Mouse (Mus musculus): Measurements from ENCODE around the gene Tprkb. TPM values are rescaled to one million over a fixed set of nuclear protein-coding genes. Genes with fewer than 3 reads are reported as not detected.
"Not testable (repeated sequence)": the region's sequence is repeated elsewhere in the genome, so short reads cannot be mapped to it uniquely, and the experiment has no call there.

The Tprkb gene
- polyA plus RNA-seq, 1 experiment from 2014 or later, result 37.1 TPM

GRCm38 (mm10) chr6:85906911-85907351 is 4.7 kb upstream of the Tprkb start:
- DNase-seq (ENCODE audit: low spot score); H3K4me1 ChIP-seq (replicated peaks; ENCODE audit: control insufficient read depth, insufficient read depth, low read length); ATAC-seq (replicated peaks; ENCODE audit: low FRiP score); H3K27me3 ChIP-seq (replicated peaks; ENCODE audit: control insufficient read depth, insufficient read depth, low read length); H3K9ac ChIP-seq (ENCODE audit: low read depth, low read length); H3K4me3 ChIP-seq (ENCODE audit: low read depth, low read length); H3K27ac ChIP-seq (ENCODE audit: low read depth, low read length); H3K36me3 ChIP-seq (ENCODE audit: control insufficient read depth, insufficient read depth, low read length); H3K9me3 ChIP-seq (ENCODE audit: control insufficient read depth, low read length); H3K4me2 ChIP-seq: not testable (repeated sequence)
- WGBS, result 69% methylated on average over 2 of the region's 2 CpGs

DNA sequence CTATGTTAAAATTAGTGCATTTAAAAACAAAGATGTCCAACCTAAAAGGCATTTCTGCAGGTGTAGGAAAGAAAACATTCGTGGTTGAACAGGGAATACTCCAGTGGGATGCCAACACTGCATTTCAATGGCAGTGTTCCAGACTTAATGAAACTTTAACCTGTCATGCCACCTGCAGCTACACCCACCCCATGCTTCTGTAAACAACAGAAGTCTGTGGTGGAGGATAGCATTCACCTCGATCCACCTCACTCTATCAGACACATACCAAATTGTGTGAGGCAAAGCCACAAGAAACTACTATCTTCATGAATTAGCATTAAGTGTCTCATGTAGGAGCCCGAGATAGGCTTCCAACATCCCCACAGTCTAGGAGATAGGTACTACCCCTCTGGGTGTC is 3.3 kb upstream of the Tprkb start:
- no peaks in the 10 kb centered on the region for H3K27me3 ChIP-seq (replicated peaks; ENCODE audit: control insufficient read depth, insufficient read depth, low read length)
- ATAC-seq (replicated peaks; ENCODE audit: low FRiP score), result no peak
- no peak overlapping the region for H3K9ac ChIP-seq (ENCODE audit: low read depth, low read length)
- H3K4me3 ChIP-seq (ENCODE audit: low read depth, low read length), result no peak overlapping the region
- H3K4me2 ChIP-seq, result no peak overlapping the region
- 54% methylated on average over 3 of the region's 3 CpGs for WGBS
- H3K36me3 ChIP-seq (ENCODE audit: control insufficient read depth, insufficient read depth, low read length), result no peaks in the 10 kb centered on the region
- no peak overlapping the region for H3K27ac ChIP-seq (ENCODE audit: low read depth, low read length)
- no peaks in the 10 kb centered on the region for H3K4me1 ChIP-seq (replicated peaks; ENCODE audit: control insufficient read depth, insufficient read depth, low read length)
- DNase-seq (ENCODE audit: low spot score), result no peak
- H3K9me3 ChIP-seq (ENCODE audit: control insufficient read depth, low read length), result no peaks in the 10 kb centered on the region

DNA sequence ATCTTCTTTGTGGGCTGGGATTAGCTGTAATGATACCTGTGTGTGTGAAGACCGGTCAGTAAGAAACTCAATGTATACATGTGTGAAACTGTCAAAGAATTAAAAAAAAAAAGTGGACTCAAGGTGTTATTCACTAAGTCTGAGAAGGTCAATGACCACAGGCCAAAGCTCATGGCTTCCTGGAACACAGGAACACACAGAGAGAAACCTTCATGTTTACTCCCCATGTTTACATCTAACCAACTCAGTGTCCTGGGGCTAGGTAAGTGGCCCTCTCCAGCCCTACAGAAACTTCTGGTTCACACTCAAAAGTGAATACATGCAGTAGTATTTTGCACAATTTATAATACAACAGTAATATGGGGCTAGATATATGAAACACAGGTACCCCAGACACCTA is 2.0 kb upstream of the Tprkb start:
- ATAC-seq (replicated peaks; ENCODE audit: low FRiP score) (no peak), DNase-seq (ENCODE audit: low spot score) (no peak)
- no peaks in the 10 kb centered on the region for H3K9me3 ChIP-seq (ENCODE audit: control insufficient read depth, low read length)
- 0 out of 2 replicates have a peak, but pooled peaks cover under 1% of the 10 kb centered on the region for H3K4me1 ChIP-seq (replicated peaks; ENCODE audit: control insufficient read depth, insufficient read depth, low read length)
- H3K4me3 ChIP-seq (ENCODE audit: low read depth, low read length), result no peak overlapping the region
- H3K27me3 ChIP-seq (replicated peaks; ENCODE audit: control insufficient read depth, insufficient read depth, low read length), result no peaks in the 10 kb centered on the region
- no peak overlapping the region for H3K4me2 ChIP-seq
- no peaks in the 10 kb centered on the region for H3K36me3 ChIP-seq (ENCODE audit: control insufficient read depth, insufficient read depth, low read length)
- 88% methylated on average over 1 of the region's 1 CpGs for WGBS
- no peak overlapping the region for H3K9ac ChIP-seq (ENCODE audit: low read depth, low read length)
- H3K27ac ChIP-seq (ENCODE audit: low read depth, low read length), result no peak overlapping the region

DNA sequence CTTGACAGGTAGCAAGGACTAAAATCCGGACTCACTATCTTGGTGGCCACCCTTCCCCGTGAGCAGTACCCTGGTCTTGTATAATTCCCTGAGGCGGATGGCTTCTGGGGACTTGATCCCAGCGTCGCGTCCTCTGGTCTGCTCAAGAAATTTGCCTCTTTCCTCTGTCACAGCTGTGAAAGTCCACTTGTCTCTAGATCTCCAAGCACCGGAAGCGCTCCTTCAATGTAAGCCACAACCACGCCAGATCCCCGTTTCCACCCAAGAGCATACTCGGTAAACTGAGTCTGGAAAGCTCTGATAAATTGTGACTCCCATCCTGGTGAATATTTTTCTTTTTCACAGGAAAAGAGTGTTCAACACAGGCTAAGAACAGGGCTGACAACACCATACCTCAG is 3.5 kb downstream of the Tprkb start:
- H3K4me3 ChIP-seq (ENCODE audit: low read depth, low read length), result peak overlapping the region; percentile 59
- WGBS, result 4% methylated on average over 11 of the region's 11 CpGs
- peak overlapping the region; percentile 66 for H3K4me2 ChIP-seq
- ATAC-seq (replicated peaks; ENCODE audit: low FRiP score) (no peak), DNase-seq (ENCODE audit: low spot score) (no peak)
- no peaks in the 10 kb centered on the region for H3K27me3 ChIP-seq (replicated peaks; ENCODE audit: control insufficient read depth, insufficient read depth, low read length)
- peak overlapping the region; percentile 79; the same call in 1 of the 2 replicates for H3K27ac ChIP-seq (ENCODE audit: low read depth, low read length)
- peaks cover 7% of the 10 kb centered on the region; the same call in 1 of the 2 replicates for H3K4me1 ChIP-seq (replicated peaks; ENCODE audit: control insufficient read depth, insufficient read depth, low read length)
- H3K9me3 ChIP-seq (ENCODE audit: control insufficient read depth, low read length), result no peaks in the 10 kb centered on the region
- no peaks in the 10 kb centered on the region for H3K36me3 ChIP-seq (ENCODE audit: control insufficient read depth, insufficient read depth, low read length)
- H3K9ac ChIP-seq (ENCODE audit: low read depth, low read length), result peak overlapping the region; percentile 83

- H3K36me3 ChIP-seq (ENCODE audit: control insufficient read depth, insufficient read depth, low read length); H3K27me3 ChIP-seq (replicated peaks; ENCODE audit: control insufficient read depth, insufficient read depth, low read length); H3K9me3 ChIP-seq (ENCODE audit: control insufficient read depth, low read length); H3K4me1 ChIP-seq (replicated peaks; ENCODE audit: control insufficient read depth, insufficient read depth, low read length): not testable (repeated sequence)
- DNase-seq (ENCODE audit: low spot score) (peak; percentile 87), ATAC-seq (replicated peaks; ENCODE audit: low FRiP score) (peak; percentile 97)
- H3K4me2 ChIP-seq, result peak within 1 kb of the TSS; percentile 66
- under 1% methylated on average over 52 of the region's 61 CpGs for WGBS
- H3K27ac ChIP-seq (ENCODE audit: low read depth, low read length), result peak within 1 kb of the TSS; percentile 79; the same call in 1 of the 2 replicates
- peak within 1 kb of the TSS; percentile 59 for H3K4me3 ChIP-seq (ENCODE audit: low read depth, low read length)
- peak within 1 kb of the TSS; percentile 83 for H3K9ac ChIP-seq (ENCODE audit: low read depth, low read length)
Measured at GRCm38 (mm10) chr6:85915539-85916513, 4.2 kb downstream of the Tprkb start, which contains the start of gene Nat8f1. Gene Nat8f1 (minus strand): TSS chr6:85915687.

DNA sequence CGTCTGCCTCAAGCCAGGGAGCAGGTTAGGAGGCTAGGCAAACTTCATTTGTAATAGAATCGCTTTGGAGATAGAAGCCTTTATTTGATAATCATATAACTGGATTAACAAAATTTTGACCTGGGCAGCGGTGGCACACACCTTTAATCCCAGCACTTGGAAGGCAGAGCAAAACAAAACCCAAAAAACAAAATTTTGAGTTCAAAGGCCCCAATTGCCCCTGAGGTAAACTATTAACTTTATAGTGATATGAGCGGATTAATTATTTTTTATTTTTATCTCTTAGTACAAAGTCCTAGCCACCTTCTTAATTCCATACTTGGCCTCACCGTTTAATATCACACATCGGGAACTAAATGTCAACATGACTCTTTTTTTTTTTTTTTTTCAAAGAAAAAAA is 4.9 kb downstream of the Tprkb start:
- Histone ChIP-seq H3K36me3 (ENCODE audit: control insufficient read depth, insufficient read depth, low read length) (no peaks in the 10 kb centered on the region), H3K9ac (ENCODE audit: low read depth, low read length) (peak overlapping the region; percentile 83), H3K4me2 (peak overlapping the region; percentile 66), H3K4me3 (ENCODE audit: low read depth, low read length) (peak overlapping the region; percentile 59), H3K27ac (ENCODE audit: low read depth, low read length) (0 out of 2 replicates have a peak overlapping the region, but pooled peaks have one; percentile 79), H3K27me3 (replicated peaks; ENCODE audit: control insufficient read depth, insufficient read depth, low read length) (no peaks in the 10 kb centered on the region), H3K9me3 (ENCODE audit: control insufficient read depth, low read length) (no peaks in the 10 kb centered on the region), H3K4me1 (replicated peaks; ENCODE audit: control insufficient read depth, insufficient read depth, low read length) (peaks cover 7% of the 10 kb centered on the region; the same call in 1 of the 2 replicates)
- DNase-seq (ENCODE audit: low spot score) (no peak), ATAC-seq (replicated peaks; ENCODE audit: low FRiP score) (no peak; the same call in 1 of the 2 replicates)
- 74% methylated on average over 6 of the region's 6 CpGs for WGBS

- H3K4me2 ChIP-seq; DNase-seq (ENCODE audit: low spot score); H3K36me3 ChIP-seq (ENCODE audit: control insufficient read depth, insufficient read depth, low read length); H3K4me1 ChIP-seq (replicated peaks; ENCODE audit: control insufficient read depth, insufficient read depth, low read length); H3K9me3 ChIP-seq (ENCODE audit: control insufficient read depth, low read length); H3K27ac ChIP-seq (ENCODE audit: low read depth, low read length); H3K4me3 ChIP-seq (ENCODE audit: low read depth, low read length); ATAC-seq (replicated peaks; ENCODE audit: low FRiP score); H3K9ac ChIP-seq (ENCODE audit: low read depth, low read length); H3K27me3 ChIP-seq (replicated peaks; ENCODE audit: control insufficient read depth, insufficient read depth, low read length): not testable (repeated sequence)
- 93% methylated on average over 3 of the region's 3 CpGs for WGBS
Measured at GRCm38 (mm10) chr6:85918341-85918740, 6.7 kb downstream of the Tprkb start.

DNA sequence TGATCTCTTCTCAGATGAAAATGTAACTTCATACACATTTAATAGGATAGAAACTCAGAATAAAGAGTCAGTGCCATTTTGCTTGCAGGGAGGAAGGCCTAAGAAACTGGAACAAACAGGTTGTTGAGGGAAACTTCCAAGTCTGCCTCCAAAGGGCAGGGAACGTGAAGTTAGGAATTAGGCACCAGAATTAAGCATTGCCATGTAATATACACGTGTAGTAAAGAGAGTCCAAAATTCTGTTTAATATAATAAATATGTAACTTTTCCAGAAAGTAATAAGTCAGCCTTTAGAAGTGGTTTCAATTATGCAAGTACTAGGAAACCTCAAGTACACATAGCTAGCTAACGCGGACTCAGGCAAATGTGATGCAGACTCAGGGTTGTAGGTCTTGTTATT is 7.7 kb downstream of the Tprkb start:
- H3K36me3 ChIP-seq (ENCODE audit: control insufficient read depth, insufficient read depth, low read length), result no peaks in the 10 kb centered on the region
- H3K9me3 ChIP-seq (ENCODE audit: control insufficient read depth, low read length), result no peaks in the 10 kb centered on the region
- no peak for ATAC-seq (replicated peaks; ENCODE audit: low FRiP score)
- no peak overlapping the region for H3K9ac ChIP-seq (ENCODE audit: low read depth, low read length)
- WGBS, result 94% methylated on average over 4 of the region's 4 CpGs
- H3K4me2 ChIP-seq, result no peak overlapping the region
- DNase-seq (ENCODE audit: low spot score), result no peak
- peaks cover 7% of the 10 kb centered on the region; the same call in 1 of the 2 replicates for H3K4me1 ChIP-seq (replicated peaks; ENCODE audit: control insufficient read depth, insufficient read depth, low read length)
- no peaks in the 10 kb centered on the region for H3K27me3 ChIP-seq (replicated peaks; ENCODE audit: control insufficient read depth, insufficient read depth, low read length)
- H3K4me3 ChIP-seq (ENCODE audit: low read depth, low read length), result no peak overlapping the region
- H3K27ac ChIP-seq (ENCODE audit: low read depth, low read length), result no peak overlapping the region

Data from liver, embryonic 11.5 days (tissue).